8 mouse cellular contexts compared by ENCODE assay signal in genomic region chr10:81553807-81554755, GRCm38 (mm10).
"Had no signal": no experiment of that assay in that cellular context is flagged by ENCODE, and none has a peak within 500 bp of the region (broad histone marks: within the 10 kb centered on the region; RNA-seq: fewer than 3 reads in every experiment).

No protein-coding gene starts in this region.

- H3K27me3 ChIP-seq: liver, embryonic 13.5 days; midbrain, embryonic 13.5 days had no signal

- DNase-seq: kidney, adult 18-20 months; liver, embryonic 13.5 days; lung, adult 18-20 months; right cerebral cortex, adult 18-20 months; right cerebral cortex, postnatal 25 days had no signal

- H3K4me3 ChIP-seq: left cerebral cortex, adult 2 months; liver, embryonic 13.5 days; midbrain, embryonic 13.5 days had no signal

- H3K36me3 ChIP-seq: liver, embryonic 13.5 days; midbrain, embryonic 13.5 days had no signal

- H3K27ac ChIP-seq: left cerebral cortex, adult 2 months; liver, embryonic 13.5 days; midbrain, embryonic 13.5 days; stomach, postnatal 0 days had no signal
